Mouse (Mus musculus): Measurements from ENCODE around the gene Mlec. TPM values are rescaled to one million over a fixed set of nuclear protein-coding genes. Genes with fewer than 3 reads are reported as not detected.

Gene Mlec
- polyA plus RNA-seq, 1 experiment from 2014 or later: 75.5 TPM

Other genes starting within 250 kb of the Mlec start
- gene Oasl1, start 234.9 kb downstream of the Mlec start, polyA plus RNA-seq (2014; fragmentation: Nextera tagmentation; extraction: Ambion mirVana): 1.2 and 2.5 TPM in 2 replicates
- 51.1 and 58.9 TPM in 2 replicates for gene 2210016L21Rik, start 216.0 kb downstream of the Mlec start, polyA plus RNA-seq (2014; fragmentation: Nextera tagmentation; extraction: Ambion mirVana)
- gene Hnf1a, start 187.1 kb downstream of the Mlec start, polyA plus RNA-seq (2014; fragmentation: Nextera tagmentation; extraction: Ambion mirVana): 5.4 and 6.8 TPM in 2 replicates
- 23.9 and 26.1 TPM in 2 replicates for gene Sppl3, start 147.0 kb downstream of the Mlec start, polyA plus RNA-seq (2014; fragmentation: Nextera tagmentation; extraction: Ambion mirVana)
- 54.5 and 60.9 TPM in 2 replicates for gene Gm10401, start 59.9 kb downstream of the Mlec start, polyA plus RNA-seq (2014; fragmentation: Nextera tagmentation; extraction: Ambion mirVana)
- gene Acads, start 38.8 kb downstream of the Mlec start, polyA plus RNA-seq (2014; fragmentation: Nextera tagmentation; extraction: Ambion mirVana): 54.2 and 68.5 TPM in 2 replicates
- 26.3 and 50.3 TPM in 2 replicates for gene Unc119b, start 23.2 kb downstream of the Mlec start, polyA plus RNA-seq (2014; fragmentation: Nextera tagmentation; extraction: Ambion mirVana)
- 2.0 and 2.4 TPM in 2 replicates for gene Cabp1, start 36.2 kb upstream of the Mlec start, polyA plus RNA-seq (2014; fragmentation: Nextera tagmentation; extraction: Ambion mirVana)
- gene Pop5, start 77.7 kb upstream of the Mlec start, polyA plus RNA-seq (2014; fragmentation: Nextera tagmentation; extraction: Ambion mirVana): 116 and 120 TPM in 2 replicates
- gene Rnf10, start 114.7 kb upstream of the Mlec start, polyA plus RNA-seq (2014; fragmentation: Nextera tagmentation; extraction: Ambion mirVana): 81.9 TPM in 2 replicates
- 39.7 and 58.8 TPM in 2 replicates for gene Coq5, start 121.5 kb upstream of the Mlec start, polyA plus RNA-seq (2014; fragmentation: Nextera tagmentation; extraction: Ambion mirVana)
- gene Dynll1, start 142.8 kb upstream of the Mlec start, polyA plus RNA-seq (2014; fragmentation: Nextera tagmentation; extraction: Ambion mirVana): 1,720 and 2,039 TPM in 2 replicates
- gene Srsf9, start 169.0 kb upstream of the Mlec start, polyA plus RNA-seq (2014; fragmentation: Nextera tagmentation; extraction: Ambion mirVana): 320 and 334 TPM in 2 replicates
- 35.8 and 36.9 TPM in 2 replicates for gene Gatc, start 183.0 kb upstream of the Mlec start, polyA plus RNA-seq (2014; fragmentation: Nextera tagmentation; extraction: Ambion mirVana)
- gene Triap1, start 183.0 kb upstream of the Mlec start, polyA plus RNA-seq (2014; fragmentation: Nextera tagmentation; extraction: Ambion mirVana): 56.2 and 62.2 TPM in 2 replicates
- gene Cox6a1, start 190.8 kb upstream of the Mlec start, polyA plus RNA-seq (2014; fragmentation: Nextera tagmentation; extraction: Ambion mirVana): 911 and 1,119 TPM in 2 replicates